Mouse (Mus musculus): ENCODE data around the gene Maml2.

Maml2 gene

DNA sequence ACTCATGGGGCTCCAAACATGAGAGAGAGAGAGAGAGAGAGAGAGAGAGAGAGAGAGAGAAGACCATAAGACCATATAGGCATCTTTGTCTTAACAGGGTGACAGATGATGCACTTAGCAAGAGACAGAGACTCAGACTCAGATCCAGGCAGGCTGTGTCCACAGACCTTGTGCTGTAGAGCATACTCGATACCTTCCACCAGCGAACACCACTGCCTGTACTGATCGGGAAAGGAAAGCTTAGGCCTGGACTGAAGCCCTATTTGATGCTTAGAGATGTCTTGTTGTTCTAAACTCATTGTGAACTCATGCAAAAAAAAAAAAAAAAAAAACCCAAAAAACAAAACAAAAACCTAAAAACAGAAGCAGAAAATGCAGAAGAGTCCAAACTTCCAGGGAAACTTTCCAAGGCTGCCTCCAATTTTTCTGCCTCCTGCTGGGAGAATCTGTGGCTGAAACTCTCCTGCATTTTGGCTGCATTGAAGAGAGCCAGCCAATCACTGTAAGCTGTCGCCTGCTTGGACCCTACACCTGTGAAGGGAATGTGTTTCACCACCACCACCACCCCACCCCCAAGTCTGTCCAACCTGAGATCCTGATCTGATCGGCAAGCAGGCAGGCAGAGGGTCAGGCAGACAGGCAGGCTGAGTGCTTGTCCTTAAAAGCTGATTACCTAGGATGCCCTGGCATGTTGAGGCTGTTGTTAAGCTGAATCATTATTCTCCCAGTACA lies 268.6 kb downstream of the Maml2 start:
- no peak for DNase-seq (ENCODE audit: low spot score in 2 of 2)

DNA sequence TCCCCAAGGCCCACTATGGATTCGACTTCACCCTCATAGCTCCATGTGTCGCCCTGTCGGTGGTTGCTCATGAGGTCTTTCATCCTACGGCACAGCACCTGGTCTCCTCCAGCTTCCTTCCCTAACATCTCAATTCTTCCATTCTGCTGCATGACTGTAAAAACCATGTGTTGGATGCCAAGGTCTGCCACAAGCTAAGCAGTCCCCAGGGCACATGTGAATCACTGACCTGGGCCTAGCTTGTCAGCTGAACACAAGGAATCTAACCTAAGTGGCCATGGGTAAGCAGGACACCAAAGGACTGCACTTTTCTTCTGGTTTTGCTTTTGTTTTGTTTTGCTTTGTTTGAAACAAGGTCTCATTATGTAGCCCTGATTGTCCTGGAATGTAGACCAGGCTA lies 271.3 kb downstream of the Maml2 start:
- DNase-seq (ENCODE audit: low spot score in 2 of 2) = no peak

DNA sequence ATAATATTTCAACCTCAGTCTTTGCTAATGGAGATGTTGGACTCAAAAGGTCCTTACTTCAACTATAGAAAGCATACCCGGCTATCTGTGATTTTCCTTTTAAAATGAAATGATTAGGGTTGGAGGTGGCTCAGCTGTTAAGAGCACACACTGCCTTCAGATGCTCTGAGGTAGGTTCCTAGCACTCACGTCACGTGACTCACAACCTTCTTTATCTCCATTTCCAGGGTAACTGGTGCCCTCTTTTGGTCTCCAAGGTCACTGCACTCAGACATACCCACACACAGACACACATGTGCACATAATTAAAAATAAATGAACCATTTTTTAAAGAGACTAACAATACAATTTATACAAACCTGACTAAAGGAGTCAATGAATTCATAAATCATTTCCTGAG lies 275.1 kb downstream of the Maml2 start:
- DNase-seq (ENCODE audit: low spot score in 2 of 2) = no peak

GRCm38 (mm10) chr9:13574059-13574458 lies 276.3 kb downstream of the Maml2 start:
- no peak for DNase-seq (ENCODE audit: low spot score in 2 of 2)

GRCm38 (mm10) chr9:13574913-13575312 lies 277.2 kb downstream of the Maml2 start:
- no peak for DNase-seq (ENCODE audit: low spot score in 2 of 2)

- no peak for DNase-seq (ENCODE audit: low spot score in 2 of 2)
Observed at GRCm38 (mm10) chr9:13577150-13577549, 279.4 kb downstream of the Maml2 start.

GRCm38 (mm10) chr9:13581184-13581583 lies 283.4 kb downstream of the Maml2 start:
- DNase-seq (ENCODE audit: low spot score in 2 of 2) = no peak

- no peak for DNase-seq (ENCODE audit: low spot score in 2 of 2)
Observed at GRCm38 (mm10) chr9:13583952-13584351, 286.2 kb downstream of the Maml2 start.

DNA sequence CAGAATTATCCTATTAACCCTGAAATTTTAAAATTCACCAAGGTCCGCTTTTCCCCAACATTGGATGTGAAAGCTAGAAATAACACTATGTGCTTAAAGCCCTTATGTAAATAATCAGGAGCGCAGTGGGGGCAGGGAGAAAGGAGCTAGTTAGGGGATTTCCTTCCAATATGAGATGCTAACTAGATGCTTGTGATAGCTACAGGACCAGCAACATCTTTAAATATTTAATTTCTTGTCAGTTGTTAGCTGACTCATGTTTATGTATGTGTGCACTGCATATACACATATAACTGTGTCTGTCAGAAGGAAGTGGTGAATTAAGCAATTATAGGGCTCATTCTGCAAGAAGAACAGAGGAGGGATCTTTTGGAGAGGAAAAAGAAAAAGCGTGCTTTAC lies 286.7 kb downstream of the Maml2 start:
- no peak for DNase-seq (ENCODE audit: low spot score in 2 of 2)

DNA sequence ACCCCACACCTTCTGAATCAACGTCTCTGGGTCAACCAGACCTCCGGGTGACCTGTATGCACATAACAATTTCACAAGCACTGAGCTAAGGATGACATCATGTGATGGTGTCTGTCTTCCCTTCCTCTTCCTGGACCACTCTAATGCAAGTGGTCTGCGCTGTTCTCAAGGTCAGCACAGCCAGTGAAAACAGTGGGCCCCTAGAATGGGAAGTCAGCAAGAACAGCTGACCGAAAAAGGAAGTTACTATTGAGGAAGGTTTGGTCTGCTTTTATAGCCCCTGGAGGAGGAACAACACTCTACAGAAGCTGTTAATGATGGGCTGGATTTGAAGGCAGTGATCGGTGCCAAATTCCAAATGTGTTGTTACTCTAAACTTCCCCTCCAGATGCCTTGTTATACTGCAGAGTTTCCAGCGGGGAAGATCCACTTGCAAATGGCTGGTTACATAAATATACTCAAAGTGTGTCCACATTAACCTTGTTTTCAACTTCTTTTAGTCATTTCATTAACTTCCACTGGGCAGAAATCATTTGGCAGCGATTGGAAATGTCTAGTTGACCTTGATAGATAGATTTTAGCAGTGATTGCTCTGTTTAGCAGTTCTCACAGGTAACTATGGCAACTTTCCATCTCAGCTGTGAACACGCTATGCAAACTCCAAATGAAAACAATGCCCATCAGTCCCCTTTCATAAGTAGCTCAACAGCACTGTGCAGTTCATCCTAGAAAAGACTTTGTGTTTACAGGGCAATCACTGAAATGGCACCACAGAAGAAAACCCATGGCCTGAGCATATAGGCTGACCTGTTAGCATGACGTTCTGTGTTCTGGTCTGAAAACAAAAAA lies 289.6 kb downstream of the Maml2 start:
- peak in 1 of 2 experiments; percentile 16 for DNase-seq (ENCODE audit: low spot score in 2 of 2)

GRCm38 (mm10) chr9:13588786-13589185 lies 291.0 kb downstream of the Maml2 start:
- no peak for DNase-seq (ENCODE audit: low spot score in 2 of 2)

DNA sequence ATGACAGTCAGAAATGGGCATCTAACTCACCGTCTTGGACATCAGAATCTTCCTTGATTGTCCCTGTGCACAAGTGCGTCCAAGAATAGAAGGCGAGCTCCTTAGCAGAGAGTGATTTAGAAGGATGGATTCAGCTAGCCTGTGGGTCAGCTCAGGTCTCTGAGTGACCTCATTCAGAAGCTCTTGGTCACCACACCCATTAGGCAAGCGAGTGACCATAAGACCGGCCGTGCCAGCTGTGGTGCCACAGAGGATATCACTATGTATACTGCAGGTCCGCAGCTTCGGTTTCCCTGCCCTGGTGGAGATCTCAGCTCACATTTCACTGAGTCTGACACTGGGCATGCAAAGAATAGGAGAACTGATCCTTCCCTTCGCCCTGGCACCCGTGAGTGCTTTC lies 294.9 kb downstream of the Maml2 start:
- no peak for DNase-seq (ENCODE audit: low spot score in 2 of 2)

DNA sequence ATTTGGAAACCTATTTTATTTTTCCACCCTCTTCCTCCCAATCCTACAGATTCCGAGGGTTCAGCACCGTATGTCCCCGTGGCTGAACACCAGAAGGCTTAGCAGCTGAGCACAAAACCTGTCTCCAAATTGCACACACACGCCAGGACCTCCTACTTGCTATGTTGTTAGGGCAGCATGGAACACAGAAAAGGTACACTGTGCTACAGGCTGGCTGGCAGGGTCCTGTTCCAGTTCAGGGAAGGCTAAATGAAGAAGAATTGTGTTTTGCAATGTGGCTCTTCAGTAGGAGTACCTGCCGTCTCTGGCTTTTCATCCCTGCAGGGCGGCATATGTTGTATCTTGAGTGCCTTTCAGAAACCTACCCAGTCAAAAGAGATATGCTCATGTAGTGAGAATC lies 300.0 kb downstream of the Maml2 start:
- DNase-seq (ENCODE audit: low spot score in 2 of 2) = no peak

DNA sequence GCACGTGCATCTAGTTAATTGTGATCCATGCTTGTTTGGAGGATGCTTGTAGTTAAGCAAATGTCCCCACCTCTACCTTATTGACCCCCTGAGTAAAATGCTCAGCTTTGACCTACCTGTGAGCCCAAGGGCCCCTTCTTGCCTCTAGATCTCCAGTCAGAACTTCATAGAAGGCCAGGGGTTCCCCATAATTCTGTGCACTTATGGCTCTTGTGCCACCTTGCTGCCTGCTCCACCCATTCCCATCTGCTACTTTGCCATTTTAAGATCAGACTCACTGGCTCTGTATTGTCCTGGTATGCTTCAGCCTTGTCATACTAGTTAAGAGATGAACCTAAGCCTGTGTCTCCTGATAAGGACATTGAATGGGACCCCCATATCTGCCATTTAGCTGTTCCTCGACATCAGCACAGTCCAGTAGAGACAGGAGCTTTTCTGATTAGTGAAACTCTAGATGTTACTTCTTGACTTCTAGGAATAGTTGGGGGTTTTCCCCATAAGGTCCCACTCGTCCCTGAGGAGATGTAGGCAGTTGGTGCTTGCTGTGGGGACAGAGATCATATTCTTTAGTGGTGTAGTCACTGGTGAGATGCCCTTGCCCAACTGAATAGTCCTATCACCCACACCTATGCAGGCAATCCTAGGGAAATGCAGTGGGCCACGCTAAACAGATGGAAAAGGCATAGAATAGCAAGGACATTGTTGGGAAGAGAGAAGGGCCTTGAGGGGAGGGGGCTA lies 301.0 kb downstream of the Maml2 start:
- DNase-seq (ENCODE audit: low spot score in 2 of 2) = no peak

DNA sequence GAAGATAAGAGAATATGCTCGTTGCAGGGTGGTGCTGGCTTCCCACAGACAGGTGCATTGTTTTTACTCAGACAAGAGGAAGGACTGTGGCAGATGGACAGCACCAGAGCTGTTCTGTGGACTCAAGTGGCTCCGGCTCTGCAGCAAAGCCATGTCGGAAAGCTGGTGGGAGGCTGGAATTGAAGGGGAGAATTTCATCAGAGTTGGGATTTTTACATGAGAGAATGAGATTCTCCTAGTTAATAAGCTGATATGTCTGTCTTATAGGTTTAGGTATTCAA lies 301.5 kb downstream of the Maml2 start:
- no peak for DNase-seq (ENCODE audit: low spot score in 2 of 2)

DNA sequence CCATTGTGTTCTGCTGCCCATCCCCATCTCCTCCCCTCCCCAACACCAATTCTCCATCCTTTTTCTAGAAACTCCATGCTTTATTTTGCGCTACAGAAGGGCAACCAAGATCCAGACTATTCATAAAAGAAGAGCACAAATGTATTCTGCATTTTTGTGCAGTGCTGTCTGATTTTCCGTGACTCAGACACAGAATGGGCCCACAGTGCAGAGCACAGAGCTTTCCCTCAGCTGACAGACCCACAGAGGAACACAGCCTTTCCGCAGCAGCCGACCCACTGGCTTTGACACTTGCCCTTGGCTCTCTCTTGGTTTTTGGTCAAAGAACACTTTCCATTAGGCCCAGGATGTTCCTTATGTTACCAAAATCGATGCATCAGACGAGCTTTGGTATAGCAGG lies 302.0 kb downstream of the Maml2 start:
- no peak for DNase-seq (ENCODE audit: low spot score in 2 of 2)

DNA sequence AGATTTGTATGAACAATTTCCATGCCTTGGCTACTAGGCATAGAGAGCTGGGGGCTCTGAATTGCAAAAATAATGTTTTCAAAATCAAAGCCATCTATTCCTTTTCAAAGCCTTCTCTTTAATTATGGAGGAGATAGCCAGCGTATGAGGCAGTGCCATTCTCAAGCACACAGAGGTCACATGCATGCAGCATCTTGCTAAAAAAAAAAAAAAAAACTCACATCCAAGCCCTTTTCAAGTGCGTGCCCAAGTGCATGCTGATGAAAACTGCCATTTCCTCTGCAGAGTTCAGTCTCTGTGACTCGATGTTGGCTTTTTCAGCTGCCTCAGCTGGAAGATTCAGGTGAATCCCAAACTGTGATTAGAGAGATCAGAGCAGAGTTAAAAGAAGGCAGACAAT lies 304.0 kb downstream of the Maml2 start:
- DNase-seq (ENCODE audit: low spot score in 2 of 2) = no peak

GRCm38 (mm10) chr9:13603533-13604143 lies 305.9 kb downstream of the Maml2 start:
- no peak for DNase-seq (ENCODE audit: low spot score in 2 of 2)

GRCm38 (mm10) chr9:13607609-13608185 lies 309.9 kb downstream of the Maml2 start:
- no peak for DNase-seq (ENCODE audit: low spot score in 2 of 2)

- no peak for DNase-seq (ENCODE audit: low spot score in 2 of 2)
Observed at GRCm38 (mm10) chr9:13608532-13609071, 310.8 kb downstream of the Maml2 start.

DNA sequence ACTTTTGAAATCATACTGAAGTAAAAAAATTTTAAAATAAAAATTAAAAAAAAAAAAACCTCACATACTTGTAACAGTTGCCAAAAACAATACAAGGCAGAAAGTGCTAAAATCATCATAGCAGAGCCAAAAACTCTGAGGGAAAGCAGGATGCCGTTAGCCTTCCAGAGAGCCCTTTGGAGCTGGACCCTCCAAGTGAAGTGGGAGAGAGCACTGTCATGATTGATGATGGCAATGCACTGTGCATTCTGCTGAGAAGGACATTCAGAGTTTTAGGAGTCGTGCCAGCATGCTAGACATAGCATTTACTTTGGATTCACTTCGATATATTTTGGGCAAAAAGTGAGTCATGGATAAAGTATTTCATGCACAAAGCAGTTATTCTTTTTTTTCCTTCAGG lies 313.8 kb downstream of the Maml2 start:
- DNase-seq (ENCODE audit: low spot score in 2 of 2) = no peak

DNA sequence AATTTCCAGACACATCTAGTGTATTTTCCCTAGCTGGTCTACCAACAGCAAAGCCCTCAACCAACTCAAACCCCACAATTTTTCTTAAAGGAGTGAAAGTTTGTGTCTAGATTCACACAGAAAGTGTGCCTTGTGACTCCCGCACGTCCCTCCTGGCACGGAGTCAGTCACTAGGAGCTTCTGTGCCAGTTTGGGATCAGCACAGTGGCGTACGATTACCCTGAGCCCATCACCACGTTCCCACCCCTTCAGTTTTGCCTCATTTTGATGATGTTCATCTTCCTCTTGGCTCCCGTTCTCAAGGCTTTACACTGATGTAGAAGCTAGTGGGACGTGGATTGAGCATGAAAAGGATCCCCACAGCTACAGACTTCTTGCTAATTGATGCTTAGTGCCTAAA lies 314.6 kb downstream of the Maml2 start:
- no peak for DNase-seq (ENCODE audit: low spot score in 2 of 2)
